Mouse (Mus musculus) lung, embryonic 14.5 days (tissue): ENCODE measurements around the gene Pfn1. TPM values are rescaled to one million over a fixed set of nuclear protein-coding genes. Genes with fewer than 3 reads are reported as not detected.
A peak's percentile ranks its signal among the peaks of the same experiment; 100 is the strongest.

Experiments used
- ATAC-seq: fragments of 200-750 bp; cut with Nextera tagmentation; 2 replicates; pipeline ENCODE4 v1.8.0; 2017; ENCODE audit warnings: mild to moderate bottlenecking, moderate TSS enrichment, moderate library complexity; ENCODE audit not compliant: insufficient read depth
- DNase-seq: peaks from one replicate; pipeline ENCODE4 v3.0.0-alpha.2; 2015
- H3K27ac ChIP-seq: fragments of 300-500 bp; sonication (generic); 2 replicates; pipeline ENCODE4 v1.5.1; 2014; ENCODE audit warnings: low read depth, mild to moderate bottlenecking, moderate library complexity
- H3K27me3 ChIP-seq: fragments of 300-500 bp; sonication (generic); 2 replicates; pipeline ENCODE4 v1.6.1; 2014; ENCODE audit warnings: low read length, control low read depth; ENCODE audit not compliant: insufficient read depth
- H3K36me3 ChIP-seq: fragments of 300-500 bp; sonication (generic); 2 replicates; pipeline ENCODE4 v1.6.1; 2014; ENCODE audit warnings: control low read depth; ENCODE audit not compliant: insufficient read depth
- H3K4me1 ChIP-seq: fragments of 300-500 bp; sonication (generic); 2 replicates; pipeline ENCODE4 v1.6.1; 2014; ENCODE audit warnings: antibody characterized with exemption, control low read depth; ENCODE audit not compliant: insufficient read depth
- H3K4me2 ChIP-seq: fragments of 300-500 bp; sonication (generic); 2 replicates; pipeline ENCODE4 v1.6.1; 2014; ENCODE audit warnings: mild to moderate bottlenecking
- H3K4me3 ChIP-seq: fragments of 300-500 bp; sonication (generic); 2 replicates; pipeline ENCODE4 v1.5.1; 2014; ENCODE audit warnings: low read depth, low read length
- H3K9ac ChIP-seq: fragments of 300-500 bp; sonication (generic); 2 replicates; pipeline ENCODE4 v1.6.1; 2014
- H3K9me3 ChIP-seq: fragments of 300-500 bp; sonication (generic); 2 replicates; pipeline ENCODE4 v1.6.1; 2016; ENCODE audit warnings: low read depth, low read length, control low read depth
- CTCF ChIP-seq: IDR thresholded peaks from 2 replicates; pipeline ENCODE4 v1.5.1; 2016; ENCODE audit warnings: antibody characterized with exemption, low read depth
- WGBS: fragments of 180-500 bp; shearing (Covaris S2); extraction: QIAGEN DNeasy Blood & Tissue Kit; methylation state at CpG from one replicate; pipeline ENCODE4 v1.1.7; 2014; 5-methylcytosine and 5-hydroxymethylcytosine counted together
- polyA plus RNA-seq: library from polyadenylated mRNA; unstranded; fragments of >200 nt; fragmentation: Nextera tagmentation; extraction: Ambion mirVana; gene quantifications from 2 replicates; pipeline ENCODE4 v1.2.1, GENCODE M21; 2014

Gene Pfn1
- polyA plus RNA-seq, 1 experiment from 2014 or later = 2,138 TPM

GRCm38 (mm10) chr11:70643051-70643450 is 11.4 kb downstream of the Pfn1 start:
- ATAC-seq = no peak

GRCm38 (mm10) chr11:70641241-70641640 is 13.2 kb downstream of the Pfn1 start:
- DNase-seq (no peak), ATAC-seq (no peak)
- H3K27me3 ChIP-seq = no peaks in the 10 kb centered on the region
- no peak overlapping the region for H3K9ac ChIP-seq
- no peak overlapping the region for H3K27ac ChIP-seq
- peaks cover 27% of the 10 kb centered on the region for H3K36me3 ChIP-seq
- H3K4me3 ChIP-seq = no peak overlapping the region
- no peaks in the 10 kb centered on the region for H3K9me3 ChIP-seq
- no peak overlapping the region for H3K4me2 ChIP-seq
- H3K4me1 ChIP-seq = peaks cover 6% of the 10 kb centered on the region; the same call in 1 of the 2 replicates
- 84% methylated on average over 7 of the region's 7 CpGs for WGBS
- TF ChIP-seq CTCF = no peak

More at GRCm38 (mm10) chr11:70643051-70643450, 11.4 kb downstream of the Pfn1 start:
- Histone ChIP-seq H3K27ac (no peak overlapping the region), H3K4me1 (peaks cover 6% of the 10 kb centered on the region; the same call in 1 of the 2 replicates), H3K9me3 (no peaks in the 10 kb centered on the region), H3K4me2 (no peak overlapping the region), H3K4me3 (no peak overlapping the region), H3K36me3 (peaks cover 31% of the 10 kb centered on the region), H3K9ac (no peak overlapping the region), H3K27me3 (no peaks in the 10 kb centered on the region)
- no peak for DNase-seq
- WGBS = 88% methylated on average over 6 of the region's 6 CpGs
- no peak for TF ChIP-seq CTCF

GRCm38 (mm10) chr11:70639976-70640375 is 14.5 kb downstream of the Pfn1 start:
- TF ChIP-seq CTCF = no peak
- no peak for DNase-seq
- 77% methylated on average over 8 of the region's 8 CpGs for WGBS

GRCm38 (mm10) chr11:70638714-70639278 is 15.6 kb downstream of the Pfn1 start, which contains the start of gene Gp1ba:
TSS of gene Gp1ba (plus strand) at chr11:70639122.
- TF ChIP-seq CTCF = no peak
- no peak within 1 kb of the TSS for H3K9ac ChIP-seq
- ATAC-seq = 0 out of 2 replicates have a peak, but pooled peaks have one; percentile 21
- H3K4me2 ChIP-seq = 0 out of 2 replicates have a peak within 1 kb of the TSS, but pooled peaks have one; percentile 1
- no peaks in the 10 kb centered on the region for H3K27me3 ChIP-seq
- H3K4me1 ChIP-seq = no peaks in the 10 kb centered on the region
- peak within 1 kb of the TSS; percentile 37; the same call in 1 of the 2 replicates for H3K27ac ChIP-seq
- no peak within 1 kb of the TSS for H3K4me3 ChIP-seq
- peaks cover 7% of the 10 kb centered on the region; the same call in 1 of the 2 replicates for H3K36me3 ChIP-seq
- no peak for DNase-seq
- H3K9me3 ChIP-seq = no peaks in the 10 kb centered on the region
- 13% methylated on average over 5 of the region's 5 CpGs for WGBS

More at GRCm38 (mm10) chr11:70639976-70640375, 14.5 kb downstream of the Pfn1 start:
- no peak overlapping the region for H3K4me2 ChIP-seq
- no peak overlapping the region for H3K4me3 ChIP-seq
- H3K9me3 ChIP-seq = no peaks in the 10 kb centered on the region
- H3K9ac ChIP-seq = no peak overlapping the region
- H3K27ac ChIP-seq = no peak overlapping the region
- H3K36me3 ChIP-seq = peaks cover 18% of the 10 kb centered on the region
- no peak for ATAC-seq
- no peaks in the 10 kb centered on the region for H3K27me3 ChIP-seq
- H3K4me1 ChIP-seq = no peaks in the 10 kb centered on the region

GRCm38 (mm10) chr11:70638293-70638692 is 16.2 kb downstream of the Pfn1 start:
- no peak for DNase-seq
- TF ChIP-seq CTCF = no peak

GRCm38 (mm10) chr11:70637764-70638163 is 16.7 kb downstream of the Pfn1 start:
- H3K4me3 ChIP-seq = no peak overlapping the region
- H3K4me1 ChIP-seq = no peaks in the 10 kb centered on the region
- no peak overlapping the region for H3K9ac ChIP-seq
- ATAC-seq (no peak), DNase-seq (no peak)
- H3K9me3 ChIP-seq = no peaks in the 10 kb centered on the region
- no peaks in the 10 kb centered on the region for H3K27me3 ChIP-seq
- H3K27ac ChIP-seq = no peak overlapping the region
- no peak for TF ChIP-seq CTCF
- H3K4me2 ChIP-seq = no peak overlapping the region
- H3K36me3 ChIP-seq = no peaks in the 10 kb centered on the region
- 90% methylated on average over 1 of the region's 1 CpGs for WGBS

More at GRCm38 (mm10) chr11:70638293-70638692, 16.2 kb downstream of the Pfn1 start:
- no peak for ATAC-seq
- 89% methylated on average over 1 of the region's 1 CpGs for WGBS
- Histone ChIP-seq H3K4me2 (no peak overlapping the region), H3K9me3 (no peaks in the 10 kb centered on the region), H3K9ac (no peak overlapping the region), H3K27me3 (no peaks in the 10 kb centered on the region), H3K36me3 (0 out of 2 replicates have a peak, but pooled peaks cover 2% of the 10 kb centered on the region), H3K27ac (no peak overlapping the region), H3K4me1 (no peaks in the 10 kb centered on the region), H3K4me3 (no peak overlapping the region)

GRCm38 (mm10) chr11:70635601-70636000 is 18.8 kb downstream of the Pfn1 start:
- Histone ChIP-seq H3K4me2 (no peak overlapping the region), H3K4me3 (no peak overlapping the region), H3K4me1 (no peaks in the 10 kb centered on the region), H3K9me3 (no peaks in the 10 kb centered on the region), H3K9ac (no peak overlapping the region), H3K27ac (no peak overlapping the region), H3K27me3 (no peaks in the 10 kb centered on the region), H3K36me3 (no peaks in the 10 kb centered on the region)
- TF ChIP-seq CTCF = no peak
- no peak for DNase-seq
- WGBS = 72% methylated on average over 4 of the region's 4 CpGs
- no peak for ATAC-seq
